Mouse (Mus musculus): ENCODE measurements at regions not wholly inside any gene's neighbourhood (a gene's known extent, or its start where the extent isn't known, plus 50 kb on each side); places are given as distances from the start of the nearest gene placed in this dataset.

- TF ChIP-seq POLR2A (IDR thresholded peaks at IDR 0.05; ENCODE audit: borderline replicate concordance, extremely low read depth, low read depth, low read length) (no peak), CTCF (IDR thresholded peaks at IDR 0.05; ENCODE audit: insufficient read depth, low read length) (no peak)
- 74% methylated on average over 11 of the region's 11 CpGs for WGBS
- no peak overlapping the region for H3K4me3 ChIP-seq (replicated peaks; ENCODE audit: extremely low read depth, low read depth, low read length)
- no peak for DNase-seq
- no peaks in the 10 kb centered on the region for H3K4me1 ChIP-seq (ENCODE audit: control insufficient read depth, insufficient read depth, low read length)
Measured at GRCm38 (mm10) chr13:51349818-51350551, 58.5 kb upstream of the S1pr3 start.

GRCm38 (mm10) chr13:51352874-51353273 lies 55.6 kb upstream of the S1pr3 start:
- DNase-seq: no peak
- Histone ChIP-seq H3K4me3 (replicated peaks; ENCODE audit: extremely low read depth, low read depth, low read length) (no peak overlapping the region), H3K4me1 (ENCODE audit: control insufficient read depth, insufficient read depth, low read length) (no peaks in the 10 kb centered on the region)
- WGBS: 80% methylated on average over 4 of the region's 4 CpGs
- TF ChIP-seq CTCF (IDR thresholded peaks at IDR 0.05; ENCODE audit: insufficient read depth, low read length) (no peak), POLR2A (IDR thresholded peaks at IDR 0.05; ENCODE audit: borderline replicate concordance, extremely low read depth, low read depth, low read length) (no peak)

- 66% methylated on average over 2 of the region's 2 CpGs for WGBS
- no peak for DNase-seq
- no peak overlapping the region for H3K4me3 ChIP-seq (replicated peaks; ENCODE audit: extremely low read depth, low read depth, low read length)
- no peaks in the 10 kb centered on the region for H3K4me1 ChIP-seq (ENCODE audit: control insufficient read depth, insufficient read depth, low read length)
- TF ChIP-seq POLR2A (IDR thresholded peaks at IDR 0.05; ENCODE audit: borderline replicate concordance, extremely low read depth, low read depth, low read length): no peak
- TF ChIP-seq CTCF (IDR thresholded peaks at IDR 0.05; ENCODE audit: insufficient read depth, low read length): no peak
Measured at GRCm38 (mm10) chr13:51355507-51355906, 52.9 kb upstream of the S1pr3 start.
